Mouse (Mus musculus): ENCODE results near the gene Gm49661.

Gene Gm49661

GRCm38 (mm10) chr8:84967532-84968304 is 1.5 kb downstream of the Gm49661 start:
- DNase-seq (ENCODE audit: low spot score in 2 of 2): no peak

- no peak for DNase-seq (ENCODE audit: low spot score in 2 of 2)
Measured at GRCm38 (mm10) chr8:84966603-84967002, 2.6 kb downstream of the Gm49661 start.

- DNase-seq (ENCODE audit: low spot score in 2 of 2): peak; percentile 96 to 97
Measured at GRCm38 (mm10) chr8:84965731-84966291, 3.4 kb downstream of the Gm49661 start.

- DNase-seq (ENCODE audit: low spot score in 2 of 2): no peak
Measured at GRCm38 (mm10) chr8:84963952-84964351, 5.3 kb downstream of the Gm49661 start.

- DNase-seq (ENCODE audit: low spot score in 2 of 2): peak in 1 of 2 experiments; percentile 45
Measured at GRCm38 (mm10) chr8:84959811-84960210, 9.4 kb downstream of the Gm49661 start.

GRCm38 (mm10) chr8:84956768-84957167 is 12.5 kb downstream of the Gm49661 start:
- peak in 1 of 2 experiments; percentile 35 for DNase-seq (ENCODE audit: low spot score in 2 of 2)

- peak in 1 of 2 experiments; percentile 37 for DNase-seq (ENCODE audit: low spot score in 2 of 2)
Measured at GRCm38 (mm10) chr8:84952612-84953255, 16.5 kb downstream of the Gm49661 start.

- no peak for DNase-seq (ENCODE audit: low spot score in 2 of 2)
Measured at GRCm38 (mm10) chr8:84949753-84950152, 19.5 kb downstream of the Gm49661 start.

GRCm38 (mm10) chr8:84947241-84947545 is 22.0 kb downstream of the Gm49661 start:
- no peak for DNase-seq (ENCODE audit: low spot score in 2 of 2)

- no peak for DNase-seq (ENCODE audit: low spot score in 2 of 2)
Measured at GRCm38 (mm10) chr8:84946528-84947240, 22.5 kb downstream of the Gm49661 start, which contains the start of gene Rtbdn. Gene Rtbdn (plus strand): TSS chr8:84946991.

- DNase-seq (ENCODE audit: low spot score in 2 of 2): no peak
Measured at GRCm38 (mm10) chr8:84945633-84946527, 23.4 kb downstream of the Gm49661 start.

GRCm38 (mm10) chr8:84945235-84945632 is 24.0 kb downstream of the Gm49661 start:
- no peak for DNase-seq (ENCODE audit: low spot score in 2 of 2)

GRCm38 (mm10) chr8:84944478-84945160 is 24.6 kb downstream of the Gm49661 start:
- no peak for DNase-seq (ENCODE audit: low spot score in 2 of 2)

- DNase-seq (ENCODE audit: low spot score in 2 of 2): no peak
Measured at GRCm38 (mm10) chr8:84943699-84944098, 25.5 kb downstream of the Gm49661 start.

GRCm38 (mm10) chr8:84937620-84938485 is 31.4 kb downstream of the Gm49661 start:
- no peak for DNase-seq (ENCODE audit: low spot score in 2 of 2)

- no peak for DNase-seq (ENCODE audit: low spot score in 2 of 2)
Measured at GRCm38 (mm10) chr8:84936962-84937546, 32.2 kb downstream of the Gm49661 start, which contains the start of gene Mast1. Gene Mast1 (minus strand): TSS chr8:84937359.

GRCm38 (mm10) chr8:84936041-84936961 is 32.9 kb downstream of the Gm49661 start:
- DNase-seq (ENCODE audit: low spot score in 2 of 2): no peak

- no peak for DNase-seq (ENCODE audit: low spot score in 2 of 2)
Measured at GRCm38 (mm10) chr8:84935489-84935888, 33.7 kb downstream of the Gm49661 start.
